Mouse (Mus musculus): ENCODE measurements around the gene Sf3b4. TPM values are rescaled to one million over a fixed set of nuclear protein-coding genes. Genes with fewer than 3 reads are reported as not detected.
"Not testable (repeated sequence)": the region's sequence is repeated elsewhere in the genome, so short reads cannot be mapped to it uniquely, and the experiment has no call there.

Gene Sf3b4
- polyA plus RNA-seq, 1 experiment from 2014 or later: 233 TPM

DNA sequence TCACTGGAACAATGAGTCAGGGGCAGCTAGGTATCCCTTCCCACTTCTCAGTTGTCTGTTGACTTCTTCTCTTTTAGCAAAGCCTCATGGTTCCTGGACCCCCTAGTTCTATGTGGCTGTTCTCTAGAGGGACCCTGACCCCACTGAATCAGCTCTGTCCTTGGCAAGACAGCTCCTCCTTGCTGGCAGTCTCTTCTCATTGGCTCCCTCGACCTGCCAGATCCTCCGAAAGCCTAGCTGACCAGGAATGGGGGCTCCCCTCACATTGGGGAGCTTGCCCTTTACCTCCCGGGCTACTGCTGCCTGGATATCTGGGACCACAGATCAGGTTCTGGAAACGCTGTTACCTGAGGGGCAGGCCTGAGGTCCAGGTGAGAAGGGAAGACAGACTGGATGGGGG lies 1.9 kb upstream of the Sf3b4 start:
- WGBS: 92% methylated on average over 4 of the region's 4 CpGs
- Histone ChIP-seq H3K36me3 (ENCODE audit: control insufficient read depth, insufficient read depth, low read length) (no peaks in the 10 kb centered on the region), H3K9ac (ENCODE audit: low read length) (no peak overlapping the region), H3K4me3 (ENCODE audit: low read depth, low read length) (no peak overlapping the region), H3K27me3 (ENCODE audit: control insufficient read depth, insufficient read depth, low read length) (no peaks in the 10 kb centered on the region), H3K27ac (ENCODE audit: low read depth, low read length) (no peak overlapping the region), H3K4me2 (ENCODE audit: low read depth) (no peak overlapping the region), H3K9me3 (ENCODE audit: control insufficient read depth, low read length) (no peaks in the 10 kb centered on the region), H3K4me1 (ENCODE audit: control insufficient read depth, insufficient read depth, low read length) (peaks cover 12% of the 10 kb centered on the region)
- ATAC-seq (ENCODE audit: insufficient read depth, low FRiP score, low TSS enrichment) (no peak), DNase-seq (ENCODE audit: low spot score) (no peak)

GRCm38 (mm10) chr3:96170976-96171545 lies 1.1 kb upstream of the Sf3b4 start:
- Histone ChIP-seq H3K27ac (ENCODE audit: low read depth, low read length) (no peak overlapping the region), H3K9me3 (ENCODE audit: control insufficient read depth, low read length) (no peaks in the 10 kb centered on the region), H3K4me2 (ENCODE audit: low read depth) (peak overlapping the region; percentile 94), H3K27me3 (ENCODE audit: control insufficient read depth, insufficient read depth, low read length) (no peaks in the 10 kb centered on the region), H3K9ac (ENCODE audit: low read length) (peak overlapping the region; percentile 95), H3K36me3 (ENCODE audit: control insufficient read depth, insufficient read depth, low read length) (no peaks in the 10 kb centered on the region), H3K4me3 (ENCODE audit: low read depth, low read length) (peak overlapping the region; percentile 94; the same call in 1 of the 2 replicates), H3K4me1 (ENCODE audit: control insufficient read depth, insufficient read depth, low read length) (peaks cover 12% of the 10 kb centered on the region)
- WGBS: 74% methylated on average over 10 of the region's 10 CpGs
- ATAC-seq (ENCODE audit: insufficient read depth, low FRiP score, low TSS enrichment) (no peak), DNase-seq (ENCODE audit: low spot score) (no peak)

GRCm38 (mm10) chr3:96171583-96172196 lies 442 bp upstream of the Sf3b4 start:
- Histone ChIP-seq H3K4me1 (ENCODE audit: control insufficient read depth, insufficient read depth, low read length) (peaks cover 12% of the 10 kb centered on the region), H3K4me3 (ENCODE audit: low read depth, low read length) (peak overlapping the region; percentile 94), H3K9ac (ENCODE audit: low read length) (peak overlapping the region; percentile 95), H3K27me3 (ENCODE audit: control insufficient read depth, insufficient read depth, low read length) (no peaks in the 10 kb centered on the region), H3K36me3 (ENCODE audit: control insufficient read depth, insufficient read depth, low read length) (no peaks in the 10 kb centered on the region), H3K4me2 (ENCODE audit: low read depth) (peak overlapping the region; percentile 94), H3K9me3 (ENCODE audit: control insufficient read depth, low read length) (no peaks in the 10 kb centered on the region), H3K27ac (ENCODE audit: low read depth, low read length) (peak overlapping the region; percentile 97)
- 25% methylated on average over 18 of the region's 18 CpGs for WGBS
- ATAC-seq (ENCODE audit: insufficient read depth, low FRiP score, low TSS enrichment) (no peak), DNase-seq (ENCODE audit: low spot score) (no peak)

- H3K27ac ChIP-seq (ENCODE audit: low read depth, low read length): no peak overlapping the region
- 41% methylated on average over 7 of the region's 7 CpGs for WGBS
- peak overlapping the region; percentile 95 for H3K9ac ChIP-seq (ENCODE audit: low read length)
- peak overlapping the region; percentile 94 for H3K4me3 ChIP-seq (ENCODE audit: low read depth, low read length)
- peaks cover 2% of the 10 kb centered on the region for H3K36me3 ChIP-seq (ENCODE audit: control insufficient read depth, insufficient read depth, low read length)
- DNase-seq (ENCODE audit: low spot score) (no peak), ATAC-seq (ENCODE audit: insufficient read depth, low FRiP score, low TSS enrichment) (no peak)
- no peaks in the 10 kb centered on the region for H3K9me3 ChIP-seq (ENCODE audit: control insufficient read depth, low read length)
- H3K27me3 ChIP-seq (ENCODE audit: control insufficient read depth, insufficient read depth, low read length): no peaks in the 10 kb centered on the region
- peak overlapping the region; percentile 94 for H3K4me2 ChIP-seq (ENCODE audit: low read depth)
- peaks cover 12% of the 10 kb centered on the region for H3K4me1 ChIP-seq (ENCODE audit: control insufficient read depth, insufficient read depth, low read length)
Measured at GRCm38 (mm10) chr3:96173185-96173584, 1.1 kb downstream of the Sf3b4 start.

GRCm38 (mm10) chr3:96174042-96174441 lies 1.9 kb downstream of the Sf3b4 start:
- H3K9me3 ChIP-seq (ENCODE audit: control insufficient read depth, low read length); H3K4me2 ChIP-seq (ENCODE audit: low read depth); ATAC-seq (ENCODE audit: insufficient read depth, low FRiP score, low TSS enrichment); H3K27me3 ChIP-seq (ENCODE audit: control insufficient read depth, insufficient read depth, low read length); DNase-seq (ENCODE audit: low spot score); H3K36me3 ChIP-seq (ENCODE audit: control insufficient read depth, insufficient read depth, low read length); H3K4me3 ChIP-seq (ENCODE audit: low read depth, low read length); H3K9ac ChIP-seq (ENCODE audit: low read length); H3K27ac ChIP-seq (ENCODE audit: low read depth, low read length): not testable (repeated sequence)
- H3K4me1 ChIP-seq (ENCODE audit: control insufficient read depth, insufficient read depth, low read length): peaks cover 12% of the 10 kb centered on the region
- 93% methylated on average over 4 of the region's 4 CpGs for WGBS

GRCm38 (mm10) chr3:96175251-96175650 lies 3.1 kb downstream of the Sf3b4 start:
- Histone ChIP-seq H3K9ac (ENCODE audit: low read length) (no peak overlapping the region), H3K9me3 (ENCODE audit: control insufficient read depth, low read length) (no peaks in the 10 kb centered on the region), H3K36me3 (ENCODE audit: control insufficient read depth, insufficient read depth, low read length) (peaks cover 2% of the 10 kb centered on the region), H3K27me3 (ENCODE audit: control insufficient read depth, insufficient read depth, low read length) (no peaks in the 10 kb centered on the region), H3K4me3 (ENCODE audit: low read depth, low read length) (no peak overlapping the region), H3K27ac (ENCODE audit: low read depth, low read length) (no peak overlapping the region), H3K4me2 (ENCODE audit: low read depth) (no peak overlapping the region), H3K4me1 (ENCODE audit: control insufficient read depth, insufficient read depth, low read length) (peaks cover 12% of the 10 kb centered on the region)
- 97% methylated on average over 6 of the region's 6 CpGs for WGBS
- ATAC-seq (ENCODE audit: insufficient read depth, low FRiP score, low TSS enrichment) (no peak), DNase-seq (ENCODE audit: low spot score) (no peak)

DNA sequence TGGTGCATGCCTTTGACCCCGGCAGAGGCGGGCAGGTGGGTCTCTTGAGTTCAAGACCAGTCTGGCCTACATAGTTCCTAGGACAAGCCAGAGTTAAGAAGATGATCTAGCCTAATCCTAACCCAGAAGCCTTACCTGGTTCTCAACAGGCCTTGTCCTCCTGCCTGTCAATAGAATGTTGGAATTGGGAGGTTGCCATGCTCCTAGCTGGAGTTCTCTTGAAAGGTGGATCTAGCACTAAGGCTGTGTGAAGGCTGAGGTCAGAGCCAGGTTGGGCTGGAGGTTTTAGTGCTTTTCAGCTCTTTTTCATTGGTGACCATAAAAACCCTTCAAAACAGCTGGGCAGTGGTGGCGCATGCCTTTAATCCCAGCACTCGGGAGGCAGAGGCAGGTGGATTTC lies 6.3 kb downstream of the Sf3b4 start:
- Histone ChIP-seq H3K27ac (ENCODE audit: low read depth, low read length) (no peak overlapping the region), H3K4me3 (ENCODE audit: low read depth, low read length) (no peak overlapping the region), H3K9ac (ENCODE audit: low read length) (no peak overlapping the region), H3K4me2 (ENCODE audit: low read depth) (no peak overlapping the region), H3K9me3 (ENCODE audit: control insufficient read depth, low read length) (no peaks in the 10 kb centered on the region), H3K27me3 (ENCODE audit: control insufficient read depth, insufficient read depth, low read length) (no peaks in the 10 kb centered on the region), H3K36me3 (ENCODE audit: control insufficient read depth, insufficient read depth, low read length) (peaks cover 2% of the 10 kb centered on the region), H3K4me1 (ENCODE audit: control insufficient read depth, insufficient read depth, low read length) (peaks cover 7% of the 10 kb centered on the region; the same call in 1 of the 2 replicates)
- no peak for DNase-seq (ENCODE audit: low spot score)
- 93% methylated on average over 4 of the region's 4 CpGs for WGBS
- ATAC-seq (ENCODE audit: insufficient read depth, low FRiP score, low TSS enrichment): no peak

DNA sequence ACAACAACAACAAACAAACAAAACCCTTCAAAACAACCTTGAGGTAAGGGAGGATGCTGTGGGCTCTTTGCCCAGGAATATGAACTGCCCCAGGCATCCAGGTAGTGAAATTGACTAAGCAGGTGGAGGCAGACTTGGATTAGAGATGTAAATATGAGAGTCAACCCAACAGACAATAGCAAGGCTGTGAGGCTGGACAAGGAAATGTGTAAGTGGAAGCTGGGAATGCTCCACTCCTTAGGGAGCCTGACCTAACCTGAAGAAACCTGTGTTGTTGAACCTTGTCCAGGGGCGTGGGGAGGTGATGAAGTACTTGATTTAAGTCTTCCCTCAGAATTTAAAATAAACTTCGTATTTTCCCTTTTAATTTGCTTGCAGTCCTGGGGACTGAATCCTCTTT lies 6.8 kb downstream of the Sf3b4 start:
- no peaks in the 10 kb centered on the region for H3K27me3 ChIP-seq (ENCODE audit: control insufficient read depth, insufficient read depth, low read length)
- DNase-seq (ENCODE audit: low spot score): no peak
- WGBS: 85% methylated on average over 2 of the region's 2 CpGs
- H3K4me3 ChIP-seq (ENCODE audit: low read depth, low read length): no peak overlapping the region
- H3K4me2 ChIP-seq (ENCODE audit: low read depth): no peak overlapping the region
- H3K9ac ChIP-seq (ENCODE audit: low read length): no peak overlapping the region
- peaks cover 2% of the 10 kb centered on the region for H3K36me3 ChIP-seq (ENCODE audit: control insufficient read depth, insufficient read depth, low read length)
- no peak for ATAC-seq (ENCODE audit: insufficient read depth, low FRiP score, low TSS enrichment)
- no peak overlapping the region for H3K27ac ChIP-seq (ENCODE audit: low read depth, low read length)
- no peaks in the 10 kb centered on the region for H3K9me3 ChIP-seq (ENCODE audit: control insufficient read depth, low read length)
- H3K4me1 ChIP-seq (ENCODE audit: control insufficient read depth, insufficient read depth, low read length): peaks cover 6% of the 10 kb centered on the region; the same call in 1 of the 2 replicates

DNA sequence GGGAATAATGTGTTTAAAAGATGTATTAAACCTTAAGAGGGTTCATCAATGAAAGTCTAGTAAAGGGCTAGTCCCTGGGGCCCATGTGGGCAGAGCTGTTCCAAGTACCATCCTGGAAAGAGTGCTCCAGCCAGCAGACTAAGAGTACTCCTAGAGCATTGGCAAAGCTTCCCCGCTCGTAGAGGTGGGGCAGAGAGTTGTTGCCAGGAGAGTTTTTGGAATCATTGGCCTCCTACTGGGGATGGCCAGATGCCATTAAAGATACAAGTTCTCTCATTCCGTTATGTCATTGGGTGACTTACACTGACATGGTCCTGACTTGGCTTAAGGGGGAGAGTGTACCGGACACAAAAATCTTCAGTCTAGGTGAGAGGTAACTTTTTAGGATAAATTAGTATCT lies 7.4 kb downstream of the Sf3b4 start:
- WGBS: 68% methylated on average over 4 of the region's 4 CpGs
- 0 out of 2 replicates have a peak, but pooled peaks cover 3% of the 10 kb centered on the region for H3K4me1 ChIP-seq (ENCODE audit: control insufficient read depth, insufficient read depth, low read length)
- ATAC-seq (ENCODE audit: insufficient read depth, low FRiP score, low TSS enrichment): no peak

More for the DNA sequence above, 7.4 kb downstream of the Sf3b4 start:
- H3K4me3 ChIP-seq (ENCODE audit: low read depth, low read length): no peak overlapping the region
- no peak overlapping the region for H3K27ac ChIP-seq (ENCODE audit: low read depth, low read length)
- H3K4me2 ChIP-seq (ENCODE audit: low read depth): no peak overlapping the region
- no peak overlapping the region for H3K9ac ChIP-seq (ENCODE audit: low read length)
- no peaks in the 10 kb centered on the region for H3K9me3 ChIP-seq (ENCODE audit: control insufficient read depth, low read length)
- DNase-seq (ENCODE audit: low spot score): no peak
- no peaks in the 10 kb centered on the region for H3K27me3 ChIP-seq (ENCODE audit: control insufficient read depth, insufficient read depth, low read length)
- peaks cover 2% of the 10 kb centered on the region for H3K36me3 ChIP-seq (ENCODE audit: control insufficient read depth, insufficient read depth, low read length)

All from neural tube, embryonic 11.5 days (tissue).